Mouse (Mus musculus) thymus, adult 2 months (tissue): ENCODE measurements around the gene Gli2.

Source experiments
- CTCF ChIP-seq: fragments of 200-500 bp; IDR thresholded peaks from 2 replicates; pipeline ENCODE4 v1.5.1; 2012; ENCODE audit warnings: mild to moderate bottlenecking, control low read depth, low read length, moderate library complexity, borderline replicate concordance; ENCODE audit not compliant: control insufficient read depth, poor library complexity, insufficient read depth; ENCODE audit errors: extremely low read depth
- POLR2A ChIP-seq: fragments of 200-500 bp; IDR thresholded peaks from 2 replicates; pipeline ENCODE4 v1.6.1; 2012; ENCODE audit warnings: mild to moderate bottlenecking, low read length, control low read depth, moderate library complexity; ENCODE audit not compliant: control insufficient read depth, poor library complexity, insufficient read depth; ENCODE audit errors: extremely low read depth

- TF ChIP-seq POLR2A: no peak
- TF ChIP-seq CTCF: no peak
These were observed 24.5 kb upstream of the Gli2 start for GRCm38 (mm10) chr1:119077933-119078332.
